Mouse (Mus musculus) testis, adult 2 months (tissue): Measurements from ENCODE around the gene Atg7.

ENCODE experiments used
- CTCF ChIP-seq: fragments of 200-500 bp; IDR thresholded peaks from 2 replicates; pipeline ENCODE4 v1.5.1; 2012; ENCODE audit warnings: low read depth, mild to moderate bottlenecking, inconsistent platforms, low read length, moderate library complexity; ENCODE audit not compliant: control insufficient read depth, insufficient read depth, insufficient replicate concordance
- POLR2A ChIP-seq: fragments of 200-500 bp; IDR thresholded peaks from 2 replicates; pipeline ENCODE4 v1.6.1; 2012; ENCODE audit warnings: low read depth, mild to moderate bottlenecking, inconsistent platforms, low read length, moderate library complexity; ENCODE audit not compliant: control insufficient read depth

GRCm38 (mm10) chr6:114842863-114843262 lies 200.0 kb downstream of the Atg7 start:
- TF ChIP-seq CTCF: no peak
- no peak for TF ChIP-seq POLR2A
